Mouse (Mus musculus) kidney, adult 8-10 months (tissue): ENCODE results near the gene Xkr8.
A peak's percentile ranks its signal among the peaks of the same experiment; 100 is the strongest.

ENCODE experiments used
- DNase-seq, 2 experiments: peaks; one replicate each; pipeline ENCODE4 v3.0.0; 2022

Xkr8 gene

GRCm38 (mm10) chr4:132735894-132736293 lies 3.5 kb upstream of the Xkr8 start:
- DNase-seq, result peak; percentile 17 to 33

- no peak for DNase-seq
These were observed 3.0 kb upstream of the Xkr8 start for GRCm38 (mm10) chr4:132735389-132735788.

- DNase-seq, result no peak
These were observed 2.4 kb upstream of the Xkr8 start for GRCm38 (mm10) chr4:132734766-132735165.

- no peak for DNase-seq
These were observed 875 bp upstream of the Xkr8 start for GRCm38 (mm10) chr4:132733071-132733770.

- no peak for DNase-seq
These were observed 730 bp downstream of the Xkr8 start for GRCm38 (mm10) chr4:132731616-132732015.

- no peak for DNase-seq
These were observed 4.1 kb downstream of the Xkr8 start for GRCm38 (mm10) chr4:132728233-132728632.

GRCm38 (mm10) chr4:132718251-132718650 lies 14.1 kb downstream of the Xkr8 start:
- no peak for DNase-seq

GRCm38 (mm10) chr4:132713181-132713580 lies 19.2 kb downstream of the Xkr8 start:
- no peak for DNase-seq

GRCm38 (mm10) chr4:132706885-132707284 lies 25.5 kb downstream of the Xkr8 start:
- DNase-seq, result no peak

- DNase-seq, result no peak
These were observed 30.3 kb downstream of the Xkr8 start for GRCm38 (mm10) chr4:132702076-132702475.

- no peak for DNase-seq
These were observed 39.0 kb downstream of the Xkr8 start for GRCm38 (mm10) chr4:132693366-132693765.

GRCm38 (mm10) chr4:132689634-132690033 lies 42.7 kb downstream of the Xkr8 start:
- no peak for DNase-seq

- DNase-seq, result peak in 1 of 2 experiments; percentile 25
These were observed 55.4 kb downstream of the Xkr8 start for GRCm38 (mm10) chr4:132676771-132677539.
